Mouse (Mus musculus) neural tube, embryonic 14.5 days (tissue): ENCODE data around the gene Gba2. TPM values are rescaled to one million over a fixed set of nuclear protein-coding genes. Genes with fewer than 3 reads are reported as not detected.

Experiments
- ATAC-seq: fragments of 200-750 bp; cut with Nextera tagmentation; 2 replicates; pipeline ENCODE4 v1.8.0; 2017; ENCODE audit warnings: low read depth, mild to moderate bottlenecking, moderate TSS enrichment, moderate library complexity
- H3K27ac ChIP-seq: fragments of 300-500 bp; sonication (generic); 2 replicates; pipeline ENCODE4 v1.5.1; 2014; ENCODE audit warnings: low read depth, mild to moderate bottlenecking, control low read depth, low read length, moderate library complexity, mixed read lengths
- H3K27me3 ChIP-seq: fragments of 300-500 bp; sonication (generic); 2 replicates; pipeline ENCODE4 v1.6.1; 2014; ENCODE audit warnings: low read length; ENCODE audit not compliant: control insufficient read depth, insufficient read depth
- H3K36me3 ChIP-seq: fragments of 300-500 bp; sonication (generic); 2 replicates; pipeline ENCODE4 v1.6.1; 2014; ENCODE audit warnings: low read length, mixed read lengths; ENCODE audit not compliant: control insufficient read depth, insufficient read depth
- H3K4me1 ChIP-seq: fragments of 300-500 bp; sonication (generic); 2 replicates; pipeline ENCODE4 v1.6.1; 2014; ENCODE audit warnings: low read length; ENCODE audit not compliant: control insufficient read depth, insufficient read depth
- H3K4me2 ChIP-seq: fragments of 300-500 bp; sonication (generic); 2 replicates; pipeline ENCODE4 v1.6.1; 2014; ENCODE audit warnings: mild to moderate bottlenecking, low read depth, low read length, control low read depth
- H3K4me3 ChIP-seq: fragments of 300-500 bp; sonication (generic); 2 replicates; pipeline ENCODE4 v1.5.1; 2014; ENCODE audit warnings: low read depth, low read length, control low read depth, mixed read lengths
- H3K9ac ChIP-seq: fragments of 300-500 bp; sonication (generic); replicated peaks from 2 replicates; pipeline ENCODE4 v1.6.1; 2014; ENCODE audit warnings: low read depth, mild to moderate bottlenecking, control low read depth, low read length, mixed read lengths
- H3K9me3 ChIP-seq: fragments of 300-500 bp; sonication (generic); 2 replicates; pipeline ENCODE4 v1.6.1; 2016; ENCODE audit warnings: low read length; ENCODE audit not compliant: control insufficient read depth
- WGBS: fragments of 180-500 bp; shearing (Covaris S2); extraction: QIAGEN DNeasy Blood & Tissue Kit; methylation state at CpG from one replicate; pipeline ENCODE4 v1.1.7; 2014; 5-methylcytosine and 5-hydroxymethylcytosine counted together
- polyA plus RNA-seq: library from polyadenylated mRNA; unstranded; fragments of >200 nt; fragmentation: Nextera tagmentation; extraction: Ambion mirVana; gene quantifications from 2 replicates; pipeline ENCODE4 v1.2.1, GENCODE M21; 2014

Gene Gba2
- polyA plus RNA-seq, 1 experiment from 2014 or later: 44.4 TPM

DNA sequence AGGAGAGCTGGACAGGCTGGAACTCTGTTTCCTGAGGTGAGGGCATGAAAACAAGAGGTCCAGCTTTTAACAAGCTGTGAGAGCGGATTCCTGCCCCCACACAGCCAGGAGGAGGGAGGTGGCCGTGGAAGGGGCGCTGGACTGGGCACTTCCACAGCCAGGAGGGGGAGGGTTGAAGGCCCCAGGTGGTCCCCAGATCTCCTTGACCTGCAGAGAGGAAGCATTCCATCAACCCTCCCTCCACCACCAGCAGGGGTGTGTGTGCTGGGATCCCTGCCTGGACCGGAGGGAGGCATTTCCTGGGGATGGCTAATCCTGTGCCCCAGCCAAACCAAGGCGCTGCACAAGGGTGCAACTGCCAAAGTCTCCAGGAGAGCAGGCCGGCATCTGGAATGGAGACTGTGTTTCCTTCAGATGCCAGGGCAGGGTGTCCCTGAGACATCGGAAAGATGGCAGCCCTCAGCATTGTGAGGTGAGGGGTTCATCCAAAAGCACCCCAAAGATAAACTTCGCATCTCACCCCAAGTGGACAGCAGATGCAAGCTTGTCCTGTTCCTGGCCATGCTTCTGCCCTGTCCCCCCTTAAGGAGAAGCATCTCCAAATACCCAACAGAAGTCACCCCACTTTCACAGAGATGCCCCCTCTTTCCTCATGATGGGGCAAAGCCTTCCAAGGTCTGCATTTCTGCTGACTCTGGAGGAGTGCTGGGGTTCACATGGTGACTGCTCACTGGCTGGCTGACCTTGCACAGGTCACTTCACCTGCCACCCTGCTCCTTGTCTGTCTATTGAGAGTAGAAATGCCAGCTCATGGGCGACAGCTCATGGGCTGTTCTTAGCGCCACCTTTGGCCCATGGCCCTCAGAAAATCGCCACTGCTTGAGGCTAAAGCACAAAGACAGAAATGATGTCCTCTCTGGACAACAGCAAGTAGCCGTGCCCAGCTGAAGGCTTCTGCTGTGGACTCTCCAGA, 6.1 kb upstream of the Gba2 start, which contains the start of gene Msmp:
TSS of gene Msmp (minus strand) at position 51 of the 973 bp plus-strand sequence.
- Histone ChIP-seq H3K27me3 (no peaks in the 10 kb centered on the region), H3K36me3 (peaks cover 22% of the 10 kb centered on the region), H3K9me3 (no peaks in the 10 kb centered on the region), H3K27ac (no peak within 1 kb of the TSS), H3K4me1 (peaks cover 2% of the 10 kb centered on the region; the same call in 1 of the 2 replicates), H3K9ac (no peak within 1 kb of the TSS), H3K4me3 (no peak within 1 kb of the TSS), H3K4me2 (no peak within 1 kb of the TSS)
- 78% methylated on average over 12 of the region's 12 CpGs for WGBS
- ATAC-seq: no peak

DNA sequence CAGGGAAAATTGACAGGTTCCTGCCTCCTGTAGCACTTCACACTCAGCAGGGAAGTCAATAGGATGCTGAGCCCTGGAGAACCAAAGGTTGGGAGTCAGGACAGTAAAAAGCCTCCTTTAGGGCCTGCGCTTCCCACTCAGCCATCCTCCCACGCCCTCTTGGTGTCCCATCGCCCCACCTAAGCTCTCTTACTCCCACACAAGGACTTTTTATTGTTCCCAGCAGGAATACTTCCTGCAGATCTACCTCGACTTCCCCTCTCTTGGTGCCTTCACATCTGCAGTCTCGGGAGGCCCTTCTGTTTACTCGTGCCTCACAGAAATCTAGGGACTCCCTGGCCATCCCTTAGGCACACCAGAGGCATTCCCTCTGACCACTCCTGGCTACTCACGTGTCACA, 4.7 kb upstream of the Gba2 start:
- no peaks in the 10 kb centered on the region for H3K9me3 ChIP-seq
- no peak overlapping the region for H3K4me2 ChIP-seq
- H3K36me3 ChIP-seq: peaks cover 22% of the 10 kb centered on the region
- H3K4me1 ChIP-seq: peaks cover 7% of the 10 kb centered on the region
- no peak for ATAC-seq
- WGBS: 73% methylated on average over 7 of the region's 7 CpGs
- H3K27me3 ChIP-seq: no peaks in the 10 kb centered on the region
- H3K4me3 ChIP-seq: no peak overlapping the region
- H3K9ac ChIP-seq: no peak overlapping the region
- H3K27ac ChIP-seq: no peak overlapping the region

DNA sequence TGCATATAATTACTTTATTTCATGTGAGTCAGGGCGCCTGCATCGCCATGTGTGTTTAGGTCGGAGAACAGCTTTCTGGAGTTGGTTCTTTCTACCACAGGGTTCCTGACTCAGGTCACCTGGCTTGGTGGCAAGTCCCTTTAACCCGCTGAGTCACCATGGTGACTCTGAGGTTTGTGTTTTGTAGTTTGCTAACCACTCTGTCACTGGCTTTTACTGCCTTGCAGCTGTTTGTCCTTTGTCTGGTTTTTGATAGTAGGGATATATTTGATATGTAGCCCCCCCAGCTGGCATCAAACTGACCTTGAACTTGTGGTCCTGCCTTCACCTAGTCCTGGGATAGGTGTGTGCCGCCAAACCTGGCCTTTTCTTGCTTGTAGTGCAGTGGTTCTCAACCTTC, 3.6 kb upstream of the Gba2 start:
- H3K9me3 ChIP-seq: no peaks in the 10 kb centered on the region
- WGBS: 96% methylated on average over 5 of the region's 5 CpGs
- peaks cover 22% of the 10 kb centered on the region for H3K36me3 ChIP-seq
- no peak overlapping the region for H3K27ac ChIP-seq
- H3K27me3 ChIP-seq: no peaks in the 10 kb centered on the region
- no peak overlapping the region for H3K4me3 ChIP-seq
- no peak overlapping the region for H3K9ac ChIP-seq
- H3K4me2 ChIP-seq: no peak overlapping the region
- ATAC-seq: no peak
- H3K4me1 ChIP-seq: peaks cover 14% of the 10 kb centered on the region

DNA sequence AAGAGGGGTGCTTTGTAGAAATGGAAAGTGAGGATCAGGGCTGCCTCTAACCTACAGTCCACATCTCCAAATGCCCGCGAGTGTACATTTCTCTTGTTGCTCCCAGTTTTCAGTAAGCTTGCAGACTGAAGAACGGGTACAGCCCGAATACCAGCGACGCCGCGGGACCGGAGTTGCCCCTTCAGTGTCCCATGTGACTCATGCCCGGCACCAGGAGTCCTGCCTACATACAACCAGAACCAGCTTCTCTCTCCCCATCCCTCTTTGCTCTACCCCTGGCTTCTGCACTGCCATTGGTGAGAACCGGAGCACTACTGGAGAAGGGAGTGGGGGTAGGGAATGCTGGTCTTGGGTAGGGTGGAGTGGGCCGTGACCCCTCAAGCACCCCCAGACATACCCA, 2.7 kb upstream of the Gba2 start:
- Histone ChIP-seq H3K4me1 (peaks cover 23% of the 10 kb centered on the region), H3K9ac (no peak overlapping the region), H3K4me3 (no peak overlapping the region), H3K27ac (no peak overlapping the region), H3K27me3 (no peaks in the 10 kb centered on the region), H3K9me3 (no peaks in the 10 kb centered on the region), H3K4me2 (no peak overlapping the region), H3K36me3 (peaks cover 22% of the 10 kb centered on the region)
- 95% methylated on average over 12 of the region's 12 CpGs for whole genome bisulfite sequencing
- ATAC-seq: no peak

DNA sequence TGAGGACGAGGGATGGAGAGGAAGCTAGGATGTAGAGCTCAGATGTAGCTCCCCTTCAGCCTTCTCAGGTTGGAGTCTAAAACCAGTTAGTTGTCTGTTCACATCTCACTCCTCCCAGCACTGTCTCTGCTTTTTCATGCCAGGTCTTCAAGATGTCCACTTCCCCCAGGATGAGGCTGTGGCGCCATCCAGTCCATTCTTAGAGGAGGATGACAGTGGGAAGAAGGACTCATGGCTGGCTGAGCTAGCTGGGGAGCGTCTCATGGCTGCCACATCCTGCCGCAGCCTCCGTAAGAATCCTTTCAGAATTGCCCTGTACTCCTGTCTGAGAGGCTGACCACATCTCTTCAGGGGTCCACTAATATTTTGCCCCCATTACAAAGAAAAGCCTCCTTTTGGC, 2.0 kb upstream of the Gba2 start:
- 95% methylated on average over 5 of the region's 5 CpGs for WGBS
- Histone ChIP-seq H3K27ac (no peak overlapping the region), H3K4me3 (no peak overlapping the region), H3K4me2 (no peak overlapping the region), H3K4me1 (peaks cover 29% of the 10 kb centered on the region), H3K9ac (no peak overlapping the region), H3K9me3 (no peaks in the 10 kb centered on the region), H3K36me3 (peaks cover 22% of the 10 kb centered on the region), H3K27me3 (no peaks in the 10 kb centered on the region)
- no peak for ATAC-seq

DNA sequence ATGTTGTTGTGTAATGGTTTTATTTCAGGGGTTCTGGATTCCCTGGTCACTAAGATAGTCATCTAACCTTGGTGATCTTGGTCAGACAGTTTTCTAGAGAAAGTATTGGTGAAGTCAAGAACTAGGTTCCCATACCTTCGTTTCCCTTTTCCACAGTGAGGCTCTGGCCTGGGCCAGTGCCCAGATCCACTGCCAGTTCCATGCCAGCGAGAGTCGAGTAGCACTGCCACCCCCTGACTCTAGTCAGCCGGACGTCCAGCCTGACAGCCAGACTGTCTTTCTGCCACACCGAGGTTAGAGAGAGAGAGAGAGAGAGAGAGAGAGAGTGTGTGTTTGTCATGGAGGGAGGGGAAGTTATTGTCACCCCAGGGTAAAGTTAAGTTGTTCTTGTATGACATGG, 1.1 kb upstream of the Gba2 start:
- H3K9me3 ChIP-seq: no peaks in the 10 kb centered on the region
- 81% methylated on average over 6 of the region's 6 CpGs for WGBS
- no peak for ATAC-seq
- no peak overlapping the region for H3K27ac ChIP-seq
- H3K9ac ChIP-seq: peak overlapping the region; percentile 84; the same call in 1 of the 2 replicates
- H3K27me3 ChIP-seq: no peaks in the 10 kb centered on the region
- peak overlapping the region; percentile 87 for H3K4me3 ChIP-seq
- H3K4me1 ChIP-seq: peaks cover 38% of the 10 kb centered on the region
- H3K36me3 ChIP-seq: peaks cover 22% of the 10 kb centered on the region
- H3K4me2 ChIP-seq: peak overlapping the region; percentile 84

DNA sequence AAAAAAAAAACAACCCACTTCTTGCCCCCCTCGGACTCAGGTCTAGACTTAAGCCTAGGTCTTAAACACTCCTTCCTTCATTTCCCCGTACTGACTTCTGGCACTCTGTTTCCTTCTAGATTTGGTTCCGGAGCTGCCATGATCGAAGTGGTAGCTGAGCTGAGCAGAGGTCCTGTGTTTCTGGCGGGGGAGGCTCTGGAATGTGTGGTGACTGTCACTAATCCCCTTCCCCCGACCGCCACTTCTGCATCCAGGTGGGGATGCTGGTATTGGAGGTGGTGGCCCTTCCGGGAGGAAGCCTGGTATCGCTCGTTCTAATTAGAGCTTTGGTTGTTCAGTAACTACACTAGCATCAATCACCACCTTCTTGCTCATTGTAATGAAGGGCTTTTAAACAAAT, 583 bp upstream of the Gba2 start:
- H3K4me3 ChIP-seq: peak overlapping the region; percentile 87

DNA sequence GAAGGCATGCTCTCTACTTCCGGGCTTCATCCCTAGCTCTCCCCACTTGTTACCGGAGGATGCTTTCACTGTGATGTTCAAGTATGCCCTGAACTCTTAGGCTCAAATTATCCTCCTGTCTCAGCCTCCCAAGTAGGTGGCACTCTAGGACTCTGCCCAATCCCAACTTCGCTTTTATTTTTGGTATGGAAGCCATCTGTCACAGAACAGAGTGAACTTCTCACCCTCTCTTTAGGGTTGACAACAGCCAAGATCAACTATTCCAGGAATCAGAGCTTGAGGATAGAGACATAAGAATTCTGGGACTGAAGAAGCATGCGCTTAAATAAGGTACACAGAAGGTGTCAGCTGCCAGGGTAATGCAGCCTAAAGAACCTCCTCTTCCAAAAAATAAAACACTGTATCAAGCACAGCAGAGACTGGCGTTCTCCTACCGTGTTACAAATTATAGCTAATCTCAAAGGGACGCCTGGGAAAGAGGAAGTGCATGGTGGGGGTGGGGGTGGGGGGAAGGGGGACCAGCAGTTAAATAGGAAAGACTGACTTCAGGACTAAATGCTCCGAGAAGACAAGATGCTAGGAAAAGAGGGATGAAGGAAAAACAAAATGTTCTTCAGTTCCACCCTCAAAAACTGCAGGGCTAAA, 1.3 kb downstream of the Gba2 start:
- no peak for ATAC-seq
- H3K9ac ChIP-seq: peak overlapping the region; percentile 84
- H3K4me3 ChIP-seq: peak overlapping the region; percentile 87
- no peaks in the 10 kb centered on the region for H3K9me3 ChIP-seq
- no peaks in the 10 kb centered on the region for H3K27me3 ChIP-seq
- WGBS: 53% methylated on average over 8 of the region's 8 CpGs
- H3K36me3 ChIP-seq: peaks cover 24% of the 10 kb centered on the region
- H3K4me1 ChIP-seq: peaks cover 40% of the 10 kb centered on the region
- H3K27ac ChIP-seq: no peak overlapping the region
- peak overlapping the region; percentile 84 for H3K4me2 ChIP-seq

More for the DNA sequence above, 583 bp upstream of the Gba2 start:
- no peak for ATAC-seq
- H3K9ac ChIP-seq: peak overlapping the region; percentile 84
- no peak overlapping the region; the same call in 1 of the 2 replicates for H3K27ac ChIP-seq
- no peaks in the 10 kb centered on the region for H3K27me3 ChIP-seq
- H3K4me1 ChIP-seq: peaks cover 40% of the 10 kb centered on the region
- peaks cover 22% of the 10 kb centered on the region for H3K36me3 ChIP-seq
- peak overlapping the region; percentile 84 for H3K4me2 ChIP-seq
- H3K9me3 ChIP-seq: no peaks in the 10 kb centered on the region
- 5% methylated on average over 10 of the region's 10 CpGs for WGBS

DNA sequence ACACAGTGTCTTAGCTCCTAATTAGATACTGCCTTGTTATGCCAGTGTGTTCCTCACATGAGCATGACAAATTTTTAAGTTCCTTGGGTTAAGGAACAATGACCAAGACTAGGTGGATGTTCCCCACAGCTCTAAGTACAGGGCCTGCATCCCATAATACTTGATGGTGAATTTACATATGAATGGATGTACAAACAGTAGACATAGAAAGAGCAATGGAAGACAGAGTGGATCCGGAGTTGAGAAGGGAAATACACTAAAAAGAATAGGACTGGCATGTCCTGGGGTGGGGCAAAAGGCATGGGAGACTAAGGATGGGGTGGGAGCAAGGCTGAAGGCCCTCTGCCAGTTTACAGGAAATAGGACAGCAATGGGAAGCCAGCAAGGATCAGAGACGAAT, 3.3 kb downstream of the Gba2 start:
- no peak overlapping the region for H3K9ac ChIP-seq
- H3K27me3 ChIP-seq: no peaks in the 10 kb centered on the region
- H3K9me3 ChIP-seq: no peaks in the 10 kb centered on the region
- ATAC-seq: no peak
- peaks cover 24% of the 10 kb centered on the region; the same call in 1 of the 2 replicates for H3K36me3 ChIP-seq
- peak overlapping the region; percentile 28; the same call in 1 of the 2 replicates for H3K4me2 ChIP-seq
- H3K4me1 ChIP-seq: peaks cover 40% of the 10 kb centered on the region
- H3K27ac ChIP-seq: no peak overlapping the region
- WGBS: 52% methylated on average over 2 of the region's 2 CpGs
- H3K4me3 ChIP-seq: no peak overlapping the region
